Mouse (Mus musculus): ENCODE data around the gene Krt86. TPM values are rescaled to one million over a fixed set of nuclear protein-coding genes. Genes with fewer than 3 reads are reported as not detected.

Gene Krt86
- polyA plus RNA-seq, 1 experiment: not detected

GRCm38 (mm10) chr15:101519792-101520191 lies 46.5 kb downstream of the Krt86 start:
- Histone ChIP-seq H3K4me3 (ENCODE audit: insufficient read depth, low read length) (no peak overlapping the region), H3K27ac (ENCODE audit: insufficient read depth, low read depth, low read length) (no peak overlapping the region), H3K4me1 (ENCODE audit: control insufficient read depth, insufficient read depth, low read length) (no peaks in the 10 kb centered on the region)
- TF ChIP-seq POLR2A (IDR thresholded peaks at IDR 0.05; ENCODE audit: borderline replicate concordance, low read depth, low read length) (no peak), CTCF (IDR thresholded peaks at IDR 0.05; ENCODE audit: low read depth, low read length) (peak; percentile 73)

- no peak overlapping the region for H3K4me3 ChIP-seq (ENCODE audit: insufficient read depth, low read length)
- TF ChIP-seq POLR2A (IDR thresholded peaks at IDR 0.05; ENCODE audit: borderline replicate concordance, low read depth, low read length): no peak
- TF ChIP-seq CTCF (IDR thresholded peaks at IDR 0.05; ENCODE audit: low read depth, low read length): no peak
- no peaks in the 10 kb centered on the region for H3K4me1 ChIP-seq (ENCODE audit: control insufficient read depth, insufficient read depth, low read length)
- H3K27ac ChIP-seq (ENCODE audit: insufficient read depth, low read depth, low read length): no peak overlapping the region
These were observed 49.4 kb downstream of the Krt86 start for GRCm38 (mm10) chr15:101522556-101523232.

Other genes starting within 250 kb of the Krt86 start
- gene Grasp, start 249.3 kb upstream of the Krt86 start, polyA plus RNA-seq (2012; ENCODE audit: insufficient read depth, insufficient read length, missing spikeins): 0.40 TPM in 1 of 2 replicates, not detected in the other
- gene Nr4a1, start 219.2 kb upstream of the Krt86 start, polyA plus RNA-seq (2012; ENCODE audit: insufficient read depth, insufficient read length, missing spikeins): 8.8 and 8.9 TPM in 2 replicates
- 36.4 and 39.1 TPM in 2 replicates for gene Atg101, start 189.2 kb upstream of the Krt86 start, polyA plus RNA-seq (2012; ENCODE audit: insufficient read depth, insufficient read length, missing spikeins)
- not detected in 2 replicates for gene 6030408B16Rik, start 180.3 kb upstream of the Krt86 start, polyA plus RNA-seq (2012; ENCODE audit: insufficient read depth, insufficient read length, missing spikeins)
- gene Krt80, start 103.3 kb upstream of the Krt86 start, polyA plus RNA-seq (2012; ENCODE audit: insufficient read depth, insufficient read length, missing spikeins): 14.8 and 15.6 TPM in 2 replicates
- 0.48 TPM in 1 of 2 replicates, not detected in the other for gene Krt7, start 62.4 kb upstream of the Krt86 start, polyA plus RNA-seq (2012; ENCODE audit: insufficient read depth, insufficient read length, missing spikeins)
- not detected in 2 replicates for gene Krt87, start 34.7 kb upstream of the Krt86 start, polyA plus RNA-seq (2012; ENCODE audit: insufficient read depth, insufficient read length, missing spikeins)
- gene Krt88, start 25.7 kb upstream of the Krt86 start, polyA plus RNA-seq (2012; ENCODE audit: insufficient read depth, insufficient read length, missing spikeins): not detected in 2 replicates
- gene Krt81, start 9.7 kb upstream of the Krt86 start, polyA plus RNA-seq (2012; ENCODE audit: insufficient read depth, insufficient read length, missing spikeins): not detected in 2 replicates
- not detected in 2 replicates for gene Krt83, start 18.0 kb downstream of the Krt86 start, polyA plus RNA-seq (2012; ENCODE audit: insufficient read depth, insufficient read length, missing spikeins)
- not detected in 2 replicates for gene Gm49425, start 43.8 kb downstream of the Krt86 start, polyA plus RNA-seq (2012; ENCODE audit: insufficient read depth, insufficient read length, missing spikeins)
- not detected in 2 replicates for gene Krt84, start 59.3 kb downstream of the Krt86 start, polyA plus RNA-seq (2012; ENCODE audit: insufficient read depth, insufficient read length, missing spikeins)
- not detected in 2 replicates for gene Krt82, start 77.2 kb downstream of the Krt86 start, polyA plus RNA-seq (2012; ENCODE audit: insufficient read depth, insufficient read length, missing spikeins)
- not detected in 2 replicates for gene Krt90, start 89.5 kb downstream of the Krt86 start, polyA plus RNA-seq (2012; ENCODE audit: insufficient read depth, insufficient read length, missing spikeins)
- gene Krt75, start 100.4 kb downstream of the Krt86 start, polyA plus RNA-seq (2012; ENCODE audit: insufficient read depth, insufficient read length, missing spikeins): not detected in 2 replicates
- gene Gm5414, start 154.7 kb downstream of the Krt86 start, polyA plus RNA-seq (2012; ENCODE audit: insufficient read depth, insufficient read length, missing spikeins): not detected in 2 replicates
- gene Gm5478, start 173.9 kb downstream of the Krt86 start, polyA plus RNA-seq (2012; ENCODE audit: insufficient read depth, insufficient read length, missing spikeins): not detected in 2 replicates
- not detected in 2 replicates for gene Krt6b, start 206.8 kb downstream of the Krt86 start, polyA plus RNA-seq (2012; ENCODE audit: insufficient read depth, insufficient read length, missing spikeins)
- gene Krt6a, start 220.8 kb downstream of the Krt86 start, polyA plus RNA-seq (2012; ENCODE audit: insufficient read depth, insufficient read length, missing spikeins): not detected in 2 replicates
- 0.36 TPM in 1 of 2 replicates, not detected in the other for gene Krt5, start 239.4 kb downstream of the Krt86 start, polyA plus RNA-seq (2012; ENCODE audit: insufficient read depth, insufficient read length, missing spikeins)